Mouse (Mus musculus) liver, embryonic 11.5 days (tissue): ENCODE measurements around the gene Cdk19. TPM values are rescaled to one million over a fixed set of nuclear protein-coding genes. Genes with fewer than 3 reads are reported as not detected.

Experiments used
- ATAC-seq: fragments of 200-750 bp; cut with Nextera tagmentation; replicated peaks from 2 replicates; pipeline ENCODE4 v1.8.0; 2017; ENCODE audit warnings: moderate number of reproducible peaks, mild to moderate bottlenecking, moderate TSS enrichment, moderate library complexity; ENCODE audit not compliant: low FRiP score
- DNase-seq: peaks from one replicate; pipeline ENCODE4 v3.0.0-alpha.2; 2017; ENCODE audit warnings: low spot score
- H3K27ac ChIP-seq: fragments of 300-500 bp; sonication (generic); 2 replicates; pipeline ENCODE4 v1.5.1; 2014; ENCODE audit warnings: mild to moderate bottlenecking, low read depth, low read length, control low read depth
- H3K27me3 ChIP-seq: fragments of 300-500 bp; sonication (generic); replicated peaks from 2 replicates; pipeline ENCODE4 v1.6.1; 2014; ENCODE audit warnings: low read length, mixed read lengths; ENCODE audit not compliant: control insufficient read depth, insufficient read depth
- H3K36me3 ChIP-seq: fragments of 300-500 bp; sonication (generic); 2 replicates; pipeline ENCODE4 v1.6.1; 2014; ENCODE audit warnings: mild to moderate bottlenecking, low read length, moderate library complexity, mixed read lengths; ENCODE audit not compliant: control insufficient read depth, insufficient read depth
- H3K4me1 ChIP-seq: fragments of 300-500 bp; sonication (generic); replicated peaks from 2 replicates; pipeline ENCODE4 v1.6.1; 2014; ENCODE audit warnings: low read length, mixed read lengths; ENCODE audit not compliant: control insufficient read depth, insufficient read depth
- H3K4me2 ChIP-seq: fragments of 300-500 bp; sonication (generic); 2 replicates; pipeline ENCODE4 v1.6.1; 2014; ENCODE audit warnings: mild to moderate bottlenecking, control low read depth, moderate library complexity
- H3K4me3 ChIP-seq: fragments of 300-500 bp; sonication (generic); 2 replicates; pipeline ENCODE4 v1.5.1; 2014; ENCODE audit warnings: low read depth, low read length, control low read depth
- H3K9ac ChIP-seq: fragments of 300-500 bp; sonication (generic); 2 replicates; pipeline ENCODE4 v1.6.1; 2014; ENCODE audit warnings: low read depth, low read length, control low read depth
- H3K9me3 ChIP-seq: fragments of 300-500 bp; sonication (generic); 2 replicates; pipeline ENCODE4 v1.6.1; 2016; ENCODE audit warnings: low read length, inconsistent platforms, mixed read lengths; ENCODE audit not compliant: control insufficient read depth
- whole genome bisulfite sequencing: fragments of 180-500 bp; shearing (Covaris S2); extraction: QIAGEN DNeasy Blood & Tissue Kit; methylation state at CpG from one replicate; pipeline ENCODE4 v1.1.7; 2014; 5-methylcytosine and 5-hydroxymethylcytosine counted together
- polyA plus RNA-seq: library from polyadenylated mRNA; unstranded; fragments of >200 nt; fragmentation: Nextera tagmentation; extraction: Ambion mirVana; gene quantifications from 2 replicates; pipeline ENCODE4 v1.2.1, GENCODE M21; 2014

The Cdk19 gene
- polyA plus RNA-seq, 1 experiment from 2014 or later: 4.6 TPM

DNA sequence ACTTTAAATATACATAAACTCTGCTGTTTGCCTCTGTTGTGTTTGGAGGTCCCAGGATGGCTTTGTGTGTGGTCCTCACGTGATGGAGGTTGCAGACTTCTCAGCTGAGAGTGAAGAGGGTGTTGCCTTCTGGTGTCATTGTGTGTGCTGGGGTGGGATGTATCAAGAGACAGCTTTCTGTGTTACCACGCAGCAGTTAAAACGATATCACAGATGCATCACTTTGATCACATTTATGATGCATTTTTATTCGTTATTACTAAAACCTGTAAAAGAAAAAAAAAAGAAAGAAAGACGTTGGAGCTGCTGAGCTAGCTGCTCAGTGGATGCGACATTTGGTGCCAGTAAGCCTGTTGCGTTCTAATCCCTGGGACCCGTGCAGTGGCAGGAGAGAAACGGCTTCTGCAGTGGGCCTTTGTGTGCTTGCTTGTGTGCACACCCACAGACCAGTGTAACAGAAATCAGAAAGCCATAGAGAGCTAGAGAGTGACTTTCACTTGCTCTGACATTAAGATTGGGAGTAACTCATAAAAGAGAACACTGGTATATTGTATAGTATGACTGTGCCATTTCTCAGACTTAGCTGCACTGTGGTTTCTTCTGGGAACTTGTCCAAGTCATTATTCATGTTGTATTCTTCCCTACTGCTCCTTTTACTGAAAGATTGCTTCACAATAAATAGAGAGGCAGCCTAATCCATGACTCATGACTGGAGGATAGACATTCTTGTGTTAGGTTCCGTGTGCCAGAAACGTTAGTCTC, 32.7 kb downstream of the Cdk19 start:
- H3K9me3 ChIP-seq: no peaks in the 10 kb centered on the region
- no peak overlapping the region for H3K4me2 ChIP-seq
- H3K9ac ChIP-seq: no peak overlapping the region
- H3K4me1 ChIP-seq: no peaks in the 10 kb centered on the region
- no peaks in the 10 kb centered on the region for H3K27me3 ChIP-seq
- WGBS: 73% methylated on average over 11 of the region's 11 CpGs
- H3K36me3 ChIP-seq: no peaks in the 10 kb centered on the region
- no peak overlapping the region for H3K4me3 ChIP-seq
- peak overlapping the region; percentile 28; the same call in 1 of the 2 replicates for H3K27ac ChIP-seq
- DNase-seq (no peak), ATAC-seq (no peak)

- WGBS: 80% methylated on average over 5 of the region's 5 CpGs
- ATAC-seq: no peak
- Histone ChIP-seq H3K4me3 (no peak overlapping the region), H3K9ac (no peak overlapping the region), H3K9me3 (no peaks in the 10 kb centered on the region), H3K4me1 (no peaks in the 10 kb centered on the region), H3K4me2 (no peak overlapping the region), H3K36me3 (no peaks in the 10 kb centered on the region), H3K27ac (no peak overlapping the region), H3K27me3 (no peaks in the 10 kb centered on the region)
- DNase-seq: no peak
Measured at GRCm38 (mm10) chr10:40373749-40374148, 34.4 kb downstream of the Cdk19 start.

GRCm38 (mm10) chr10:40374828-40375227, 35.5 kb downstream of the Cdk19 start:
- H3K27ac ChIP-seq: no peak overlapping the region
- DNase-seq: no peak
- no peak for ATAC-seq
- H3K4me2 ChIP-seq: no peak overlapping the region
- no peaks in the 10 kb centered on the region for H3K4me1 ChIP-seq
- no peak overlapping the region for H3K9ac ChIP-seq
- no peaks in the 10 kb centered on the region for H3K9me3 ChIP-seq
- WGBS: 76% methylated on average over 7 of the region's 7 CpGs
- H3K36me3 ChIP-seq: no peaks in the 10 kb centered on the region
- no peaks in the 10 kb centered on the region for H3K27me3 ChIP-seq
- no peak overlapping the region for H3K4me3 ChIP-seq

GRCm38 (mm10) chr10:40376286-40376685, 36.9 kb downstream of the Cdk19 start:
- Histone ChIP-seq H3K27me3 (no peaks in the 10 kb centered on the region), H3K4me3 (no peak overlapping the region), H3K9me3 (no peaks in the 10 kb centered on the region), H3K36me3 (no peaks in the 10 kb centered on the region), H3K4me2 (no peak overlapping the region), H3K27ac (no peak overlapping the region), H3K9ac (no peak overlapping the region), H3K4me1 (no peaks in the 10 kb centered on the region)
- ATAC-seq: no peak
- WGBS: 81% methylated on average over 3 of the region's 3 CpGs
- DNase-seq: no peak

DNA sequence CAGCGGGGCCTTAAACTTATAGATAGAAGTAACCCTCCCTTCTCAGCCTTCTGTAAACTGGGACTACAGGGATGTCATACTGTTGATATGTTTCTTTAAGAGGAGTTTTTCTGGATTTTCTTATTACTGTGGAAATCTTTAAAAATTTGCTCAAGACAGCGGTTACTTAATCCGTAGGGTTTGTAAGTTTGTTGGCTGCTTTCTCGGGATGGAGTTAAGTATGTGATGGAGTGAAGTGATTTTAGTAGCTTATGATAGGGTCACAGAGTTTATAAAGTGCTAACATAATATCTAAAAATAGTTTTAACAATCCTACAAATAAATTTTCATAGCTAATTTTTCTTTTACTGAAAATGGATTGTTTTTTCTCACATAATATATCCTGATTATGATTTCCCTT, 38.9 kb downstream of the Cdk19 start:
- H3K27ac ChIP-seq: no peak overlapping the region
- WGBS: 93% methylated on average over 4 of the region's 4 CpGs

GRCm38 (mm10) chr10:40379682-40380081, 40.3 kb downstream of the Cdk19 start:
- 61% methylated on average over 1 of the region's 1 CpGs for WGBS
- ATAC-seq (no peak), DNase-seq (no peak)
- no peak overlapping the region for H3K27ac ChIP-seq
- H3K4me1 ChIP-seq: no peaks in the 10 kb centered on the region
- H3K9ac ChIP-seq: no peak overlapping the region
- no peaks in the 10 kb centered on the region for H3K9me3 ChIP-seq
- H3K27me3 ChIP-seq: no peaks in the 10 kb centered on the region
- H3K4me3 ChIP-seq: no peak overlapping the region
- no peak overlapping the region for H3K4me2 ChIP-seq
- H3K36me3 ChIP-seq: no peaks in the 10 kb centered on the region

More for the DNA sequence above, 38.9 kb downstream of the Cdk19 start:
- Histone ChIP-seq H3K4me1 (no peaks in the 10 kb centered on the region), H3K4me3 (no peak overlapping the region), H3K9ac (no peak overlapping the region), H3K4me2 (no peak overlapping the region), H3K9me3 (no peaks in the 10 kb centered on the region), H3K36me3 (no peaks in the 10 kb centered on the region), H3K27me3 (no peaks in the 10 kb centered on the region)
- ATAC-seq: no peak
- DNase-seq: no peak

- H3K27me3 ChIP-seq: no peaks in the 10 kb centered on the region
- WGBS: 76% methylated on average over 3 of the region's 3 CpGs
- no peak for ATAC-seq
Measured at GRCm38 (mm10) chr10:40385397-40385796, 46.0 kb downstream of the Cdk19 start.

DNA sequence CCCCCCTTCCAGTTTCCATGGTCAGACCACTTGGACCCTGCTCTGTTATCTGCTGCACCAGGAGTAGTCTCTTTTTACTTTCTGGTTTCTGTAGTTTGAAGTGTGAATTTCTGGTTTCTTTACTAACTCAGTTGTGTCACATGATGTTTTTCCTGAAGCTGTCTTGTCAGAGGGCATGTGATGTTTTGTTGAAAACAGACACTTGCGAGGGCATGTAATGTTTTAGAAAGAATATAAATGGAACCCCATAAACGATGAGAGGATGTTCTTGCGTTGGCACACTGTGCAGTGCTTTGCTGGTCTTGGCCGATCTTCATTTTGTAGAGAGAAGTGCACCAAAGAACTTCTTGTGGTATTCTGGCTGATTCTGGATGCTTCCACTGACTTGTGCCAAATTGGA, 46.8 kb downstream of the Cdk19 start:
- ATAC-seq (no peak), DNase-seq (no peak)
- Histone ChIP-seq H3K9me3 (no peaks in the 10 kb centered on the region), H3K27me3 (no peaks in the 10 kb centered on the region), H3K4me3 (no peak overlapping the region), H3K9ac (no peak overlapping the region), H3K4me2 (no peak overlapping the region), H3K4me1 (no peaks in the 10 kb centered on the region), H3K27ac (no peak overlapping the region), H3K36me3 (no peaks in the 10 kb centered on the region)
- WGBS: 86% methylated on average over 4 of the region's 4 CpGs

More at GRCm38 (mm10) chr10:40385397-40385796, 46.0 kb downstream of the Cdk19 start:
- Histone ChIP-seq H3K9ac (no peak overlapping the region), H3K4me3 (no peak overlapping the region), H3K27ac (no peak overlapping the region), H3K36me3 (no peaks in the 10 kb centered on the region), H3K4me1 (no peaks in the 10 kb centered on the region), H3K4me2 (no peak overlapping the region), H3K9me3 (no peaks in the 10 kb centered on the region)
- no peak for DNase-seq

- H3K9me3 ChIP-seq: no peaks in the 10 kb centered on the region
- H3K4me3 ChIP-seq: no peak overlapping the region
- no peak overlapping the region for H3K9ac ChIP-seq
- DNase-seq: no peak
- H3K36me3 ChIP-seq: no peaks in the 10 kb centered on the region
- H3K27ac ChIP-seq: no peak overlapping the region
- ATAC-seq: no peak
- H3K27me3 ChIP-seq: no peaks in the 10 kb centered on the region
- 59% methylated on average over 2 of the region's 2 CpGs for WGBS
- H3K4me2 ChIP-seq: no peak overlapping the region
- no peaks in the 10 kb centered on the region for H3K4me1 ChIP-seq
Measured at GRCm38 (mm10) chr10:40393447-40394143, 54.2 kb downstream of the Cdk19 start.
